Mouse (Mus musculus) embryonic fibroblast, embryonic 13.5 days (primary cell): ENCODE measurements around the gene Ggta1. TPM values are rescaled to one million over a fixed set of nuclear protein-coding genes. Genes with fewer than 3 reads are reported as not detected.
"Not testable (repeated sequence)": the region's sequence is repeated elsewhere in the genome, so short reads cannot be mapped to it uniquely, and the experiment has no call there.

Experiments used
- H3K27ac ChIP-seq: 2 replicates; pipeline ENCODE4 v1.5.1; 2012; ENCODE audit warnings: low read length, control low read depth, inconsistent platforms; ENCODE audit not compliant: insufficient read depth
- H3K4me1 ChIP-seq: 2 replicates; pipeline ENCODE4 v1.6.1; 2011; ENCODE audit warnings: low read length; ENCODE audit not compliant: control insufficient read depth, insufficient read depth
- H3K4me3 ChIP-seq: 2 replicates; pipeline ENCODE4 v1.5.1; 2011; ENCODE audit warnings: mild to moderate bottlenecking, control low read depth, low read length; ENCODE audit not compliant: insufficient read depth
- CTCF ChIP-seq: IDR thresholded peaks from 2 replicates; pipeline ENCODE4 v1.5.1; 2011; ENCODE audit warnings: mild to moderate bottlenecking, control low read depth, low read length, moderate library complexity, borderline replicate concordance; ENCODE audit not compliant: insufficient read depth
- POLR2A ChIP-seq: IDR thresholded peaks from 2 replicates; pipeline ENCODE4 v1.6.1; 2011; ENCODE audit warnings: low read depth, mild to moderate bottlenecking, control low read depth, low read length, moderate library complexity
- polyA plus RNA-seq: library from polyadenylated mRNA; stranded (reverse); fragments of >200 nt; gene quantifications from 2 replicates; pipeline ENCODE4 v1.2.4, GENCODE M21; 2011; ENCODE audit warnings: low read depth; ENCODE audit not compliant: missing spikeins, insufficient read length

Gene Ggta1
- polyA plus RNA-seq, 1 experiment = 58.5 TPM

- TF ChIP-seq POLR2A (peak; percentile 57), CTCF (no peak)
- Histone ChIP-seq H3K4me1 (peaks cover 4% of the 10 kb centered on the region; the same call in 1 of the 2 replicates), H3K27ac (peak overlapping the region; percentile 96), H3K4me3 (peak overlapping the region; percentile 68)
These were observed 1.7 kb downstream of the Ggta1 start for GRCm38 (mm10) chr2:35461131-35461947.

GRCm38 (mm10) chr2:35460378-35460880, 2.6 kb downstream of the Ggta1 start:
- Histone ChIP-seq H3K4me1 (peaks cover 4% of the 10 kb centered on the region; the same call in 1 of the 2 replicates), H3K4me3 (peak overlapping the region; percentile 68), H3K27ac (no peak overlapping the region)
- TF ChIP-seq CTCF = no peak
- TF ChIP-seq POLR2A = no peak

GRCm38 (mm10) chr2:35459316-35459715, 3.7 kb downstream of the Ggta1 start:
- Histone ChIP-seq H3K27ac (no peak overlapping the region), H3K4me1 (peaks cover 4% of the 10 kb centered on the region; the same call in 1 of the 2 replicates), H3K4me3 (no peak overlapping the region)
- TF ChIP-seq POLR2A = no peak
- no peak for TF ChIP-seq CTCF

- Histone ChIP-seq H3K4me1 (no peaks in the 10 kb centered on the region), H3K27ac (no peak overlapping the region), H3K4me3 (no peak overlapping the region)
- no peak for TF ChIP-seq CTCF
- no peak for TF ChIP-seq POLR2A
These were observed 4.6 kb downstream of the Ggta1 start for GRCm38 (mm10) chr2:35458421-35458820.

GRCm38 (mm10) chr2:35453736-35454135, 9.3 kb downstream of the Ggta1 start:
- no peak overlapping the region for H3K4me3 ChIP-seq
- H3K4me1 ChIP-seq = peaks cover 10% of the 10 kb centered on the region
- H3K27ac ChIP-seq = no peak overlapping the region
- TF ChIP-seq CTCF (no peak), POLR2A (no peak)

GRCm38 (mm10) chr2:35452695-35453094, 10.3 kb downstream of the Ggta1 start:
- not testable (repeated sequence) for H3K4me3 ChIP-seq, H3K27ac ChIP-seq
- H3K4me1 ChIP-seq = peaks cover 20% of the 10 kb centered on the region

GRCm38 (mm10) chr2:35451484-35452050, 11.5 kb downstream of the Ggta1 start:
- Histone ChIP-seq H3K4me3 (no peak overlapping the region), H3K27ac (no peak overlapping the region), H3K4me1 (peaks cover 28% of the 10 kb centered on the region)
- no peak for TF ChIP-seq POLR2A
- TF ChIP-seq CTCF = no peak

- TF ChIP-seq CTCF (no peak), POLR2A (no peak)
- H3K4me3 ChIP-seq = no peak overlapping the region
- no peak overlapping the region for H3K27ac ChIP-seq
- peaks cover 30% of the 10 kb centered on the region for H3K4me1 ChIP-seq
These were observed 12.2 kb downstream of the Ggta1 start for GRCm38 (mm10) chr2:35450856-35451255.

GRCm38 (mm10) chr2:35449687-35450622, 13.1 kb downstream of the Ggta1 start:
- H3K4me1 ChIP-seq = peaks cover 39% of the 10 kb centered on the region

More at GRCm38 (mm10) chr2:35449687-35450622, 13.1 kb downstream of the Ggta1 start:
- no peak overlapping the region for H3K27ac ChIP-seq
- TF ChIP-seq CTCF (no peak), POLR2A (no peak)
- H3K4me3 ChIP-seq = no peak overlapping the region
